Mouse (Mus musculus): ENCODE results near the gene Chn2. TPM values are rescaled to one million over a fixed set of nuclear protein-coding genes. Genes with fewer than 3 reads are reported as not detected.

Gene Chn2
- total and polyA plus RNA-seq, 3 experiments, result not detected

- no peak for TF ChIP-seq MEF2A (IDR thresholded peaks at IDR 0.05; ENCODE audit: borderline replicate concordance, low read depth, low read length)
These were observed 209.2 kb downstream of the Chn2 start (continued) for GRCm38 (mm10) chr6:54248354-54249252.

- Histone ChIP-seq H3K79me2 (replicated peaks; ENCODE audit: control insufficient read depth, extremely low read depth, insufficient read depth, poor library complexity, severe bottlenecking) (no peaks in the 10 kb centered on the region), H3K4me3 (replicated peaks in 1 of 3; ENCODE audit: low read depth in 2 of 3, low read length in 2 of 3, poor library complexity in 1 of 3) (no peak overlapping the region), H3K9me3 (replicated peaks; ENCODE audit: low read length) (no peaks in the 10 kb centered on the region), H3K9ac (ENCODE audit: insufficient read depth, low read depth) (no peak overlapping the region), H3K4me2 (ENCODE audit: insufficient read depth, low read depth, poor library complexity, severe bottlenecking) (no peak overlapping the region), H3K36me3 (replicated peaks in 1 of 2; ENCODE audit: control insufficient read depth in 1 of 2, insufficient read depth in 1 of 2, low read length in 1 of 2) (no peaks in the 10 kb centered on the region), H3K27me3 (replicated peaks) (no peaks in the 10 kb centered on the region), H3K4me1 (ENCODE audit: control insufficient read depth in 1 of 2, insufficient read depth in 2 of 2) (peaks cover 0 to 32% of the 10 kb centered on the region in 2 experiments; a peak in 2 of 4 replicates), H3K27ac (ENCODE audit: insufficient read depth, low read depth) (no peak overlapping the region)
- dilution Hi-C loops (cut with MboI; ENCODE audit: extremely low pct_ligation_motif_present, extremely low pct_unique_long_range_greater_than_20kb, low sequenced_read_pairs), result no loop called here
- in situ Hi-C loops (cut with MboI; ENCODE audit: low pct_ligation_motif_present, low pct_unique_long_range_greater_than_20kb, low sequenced_read_pairs), result no loop called here
- no peak for TF ChIP-seq JUND (conservative IDR thresholded peaks at IDR 0.05; ENCODE audit: low read depth, low read length)
- TF ChIP-seq MXI1 (IDR thresholded peaks at IDR 0.05; ENCODE audit: low read depth, low read length), result no peak
- TF ChIP-seq MAZ (IDR thresholded peaks at IDR 0.05; ENCODE audit: low read depth, low read length), result no peak
- TF ChIP-seq SIN3A (IDR thresholded peaks at IDR 0.05; ENCODE audit: low read length), result no peak
- TF ChIP-seq SMC3 (IDR thresholded peaks at IDR 0.05; ENCODE audit: low read depth, low read length), result no peak
- TF ChIP-seq MAFK (IDR thresholded peaks at IDR 0.05; ENCODE audit: insufficient replicate concordance, low read length), result no peak
- no peak for TF ChIP-seq TBP (conservative IDR thresholded peaks at IDR 0.05; ENCODE audit: low read depth, low read length)
- TF ChIP-seq IRF4 (IDR thresholded peaks at IDR 0.05; ENCODE audit: low read depth, low read length), result no peak
- no peak for TF ChIP-seq BHLHE40 (IDR thresholded peaks at IDR 0.05; ENCODE audit: low read depth, low read length)
- TF ChIP-seq RCOR1 (conservative IDR thresholded peaks at IDR 0.05; ENCODE audit: low read depth, low read length), result no peak
- TF ChIP-seq ELF1 (IDR thresholded peaks at IDR 0.05; ENCODE audit: low read depth, low read length), result no peak
- TF ChIP-seq PAX5 (IDR thresholded peaks at IDR 0.05; ENCODE audit: low read length), result no peak
- no peak for TF ChIP-seq MYC (IDR thresholded peaks at IDR 0.05; ENCODE audit: low read depth, low read length)
- TF ChIP-seq NELFE (IDR thresholded peaks at IDR 0.05; ENCODE audit: low read depth, low read length), result no peak
- TF ChIP-seq GABPA (IDR thresholded peaks at IDR 0.05; ENCODE audit: insufficient replicate concordance, low read depth, low read length), result no peak
- DNase-seq (ENCODE audit: extremely low read depth), result no peak
These were observed 212.2 kb downstream of the Chn2 start for GRCm38 (mm10) chr6:54251401-54252191.
